Mouse (Mus musculus): ENCODE results near the gene Ankle1. TPM values are rescaled to one million over a fixed set of nuclear protein-coding genes. Genes with fewer than 3 reads are reported as not detected.

Gene Ankle1
- polyA plus RNA-seq, 1 experiment from 2014 or later = 8.8 TPM

DNA sequence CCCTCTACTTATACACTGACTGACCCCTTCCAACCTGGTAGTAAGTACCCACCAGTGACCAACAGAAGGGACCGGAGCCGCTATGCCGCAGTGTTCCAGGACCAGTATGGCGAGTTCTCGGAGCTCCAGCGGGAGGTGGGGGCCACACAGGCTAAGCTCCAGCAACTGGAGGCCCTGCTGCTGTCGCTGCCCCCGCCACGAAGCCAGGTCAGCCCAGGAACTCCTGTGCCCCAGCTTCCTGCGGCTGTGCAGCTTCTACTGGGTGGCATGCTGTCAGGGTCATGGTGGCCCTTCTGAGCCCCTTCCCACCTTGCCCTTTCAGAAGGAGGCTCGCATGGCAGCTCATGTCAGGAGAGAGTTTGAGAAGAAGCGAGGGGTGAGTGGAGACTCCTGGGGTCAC is 33.4 kb upstream of the Ankle1 start:
- no peaks in the 10 kb centered on the region for H3K27me3 ChIP-seq (replicated peaks; ENCODE audit: control insufficient read depth, insufficient read depth, low read length)
- H3K9ac ChIP-seq (ENCODE audit: low read depth, low read length) = no peak overlapping the region
- H3K4me1 ChIP-seq (ENCODE audit: control insufficient read depth, insufficient read depth, low read depth, low read length) = peaks cover 27% of the 10 kb centered on the region
- no peaks in the 10 kb centered on the region for H3K9me3 ChIP-seq (ENCODE audit: control insufficient read depth, low read length)
- H3K4me3 ChIP-seq (ENCODE audit: low read length) = no peak overlapping the region
- H3K4me2 ChIP-seq (ENCODE audit: low read length) = no peak overlapping the region
- no peak for ATAC-seq
- H3K36me3 ChIP-seq (ENCODE audit: control insufficient read depth, insufficient read depth, low read length) = peaks cover 19% of the 10 kb centered on the region
- H3K27ac ChIP-seq (ENCODE audit: low read depth, low read length) = no peak overlapping the region
- WGBS = 87% methylated on average over 12 of the region's 12 CpGs

DNA sequence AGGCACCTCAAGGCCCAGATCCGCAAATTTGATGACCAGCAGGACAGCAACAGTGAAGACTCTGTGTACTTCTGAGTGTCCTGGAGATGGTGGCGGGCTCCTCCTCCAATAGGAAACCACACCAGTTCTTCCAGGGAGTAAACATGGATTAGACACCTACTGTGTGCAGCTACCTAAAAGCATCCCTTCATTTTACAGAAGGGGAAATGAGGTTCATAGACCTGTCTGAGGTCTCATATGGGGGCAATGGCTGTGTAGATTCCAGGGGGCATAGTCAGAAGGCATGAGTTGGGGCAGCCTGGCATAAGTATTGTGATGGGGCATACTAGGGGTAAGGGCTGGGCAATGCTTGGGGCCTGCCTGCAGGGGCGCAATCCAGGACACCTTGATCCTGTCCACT is 32.8 kb upstream of the Ankle1 start:
- no peak overlapping the region for H3K4me2 ChIP-seq (ENCODE audit: low read length)
- no peak overlapping the region for H3K27ac ChIP-seq (ENCODE audit: low read depth, low read length)
- H3K4me1 ChIP-seq (ENCODE audit: control insufficient read depth, insufficient read depth, low read depth, low read length) = peaks cover 23% of the 10 kb centered on the region
- peaks cover 21% of the 10 kb centered on the region for H3K36me3 ChIP-seq (ENCODE audit: control insufficient read depth, insufficient read depth, low read length)
- H3K9ac ChIP-seq (ENCODE audit: low read depth, low read length) = no peak overlapping the region
- H3K27me3 ChIP-seq (replicated peaks; ENCODE audit: control insufficient read depth, insufficient read depth, low read length) = no peaks in the 10 kb centered on the region
- ATAC-seq = no peak
- H3K9me3 ChIP-seq (ENCODE audit: control insufficient read depth, low read length) = no peaks in the 10 kb centered on the region
- 97% methylated on average over 3 of the region's 3 CpGs for WGBS
- H3K4me3 ChIP-seq (ENCODE audit: low read length) = no peak overlapping the region

DNA sequence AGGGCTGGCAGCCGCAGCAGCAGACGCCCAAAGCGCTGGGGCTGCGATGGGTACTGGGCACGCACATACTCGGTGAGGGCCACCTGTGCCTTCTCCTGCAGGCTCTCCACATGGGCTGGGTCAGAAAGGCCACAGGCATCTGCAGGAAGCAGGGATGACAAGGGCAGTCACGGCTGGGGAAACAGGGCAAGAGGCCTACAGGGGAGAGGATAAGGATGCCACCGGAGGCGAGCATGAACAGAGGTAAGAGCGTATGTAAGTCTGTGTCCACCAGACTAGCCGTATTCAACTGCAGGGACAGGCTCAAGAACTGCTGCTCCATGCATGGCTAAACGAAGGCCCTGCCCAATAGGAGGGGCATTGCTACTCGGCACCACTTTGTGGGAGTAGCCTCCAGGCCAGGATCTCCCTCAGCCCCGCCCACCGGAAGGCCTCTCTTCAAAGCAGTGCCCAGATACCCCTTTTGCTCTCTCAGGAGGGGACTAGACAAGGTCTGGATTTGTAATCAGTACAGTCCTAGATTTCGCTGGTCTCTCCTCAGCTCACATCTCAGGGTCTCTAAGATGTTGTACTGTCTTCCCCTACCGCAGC is 31.1 kb upstream of the Ankle1 start:
- Histone ChIP-seq H3K9ac (ENCODE audit: low read depth, low read length) (no peak overlapping the region), H3K36me3 (ENCODE audit: control insufficient read depth, insufficient read depth, low read length) (peaks cover 14% of the 10 kb centered on the region), H3K4me3 (ENCODE audit: low read length) (no peak overlapping the region), H3K4me1 (ENCODE audit: control insufficient read depth, insufficient read depth, low read depth, low read length) (peaks cover 35% of the 10 kb centered on the region), H3K9me3 (ENCODE audit: control insufficient read depth, low read length) (no peaks in the 10 kb centered on the region), H3K4me2 (ENCODE audit: low read length) (no peak overlapping the region), H3K27me3 (replicated peaks; ENCODE audit: control insufficient read depth, insufficient read depth, low read length) (no peaks in the 10 kb centered on the region), H3K27ac (ENCODE audit: low read depth, low read length) (no peak overlapping the region)
- 80% methylated on average over 17 of the region's 17 CpGs for WGBS
- no peak for ATAC-seq

DNA sequence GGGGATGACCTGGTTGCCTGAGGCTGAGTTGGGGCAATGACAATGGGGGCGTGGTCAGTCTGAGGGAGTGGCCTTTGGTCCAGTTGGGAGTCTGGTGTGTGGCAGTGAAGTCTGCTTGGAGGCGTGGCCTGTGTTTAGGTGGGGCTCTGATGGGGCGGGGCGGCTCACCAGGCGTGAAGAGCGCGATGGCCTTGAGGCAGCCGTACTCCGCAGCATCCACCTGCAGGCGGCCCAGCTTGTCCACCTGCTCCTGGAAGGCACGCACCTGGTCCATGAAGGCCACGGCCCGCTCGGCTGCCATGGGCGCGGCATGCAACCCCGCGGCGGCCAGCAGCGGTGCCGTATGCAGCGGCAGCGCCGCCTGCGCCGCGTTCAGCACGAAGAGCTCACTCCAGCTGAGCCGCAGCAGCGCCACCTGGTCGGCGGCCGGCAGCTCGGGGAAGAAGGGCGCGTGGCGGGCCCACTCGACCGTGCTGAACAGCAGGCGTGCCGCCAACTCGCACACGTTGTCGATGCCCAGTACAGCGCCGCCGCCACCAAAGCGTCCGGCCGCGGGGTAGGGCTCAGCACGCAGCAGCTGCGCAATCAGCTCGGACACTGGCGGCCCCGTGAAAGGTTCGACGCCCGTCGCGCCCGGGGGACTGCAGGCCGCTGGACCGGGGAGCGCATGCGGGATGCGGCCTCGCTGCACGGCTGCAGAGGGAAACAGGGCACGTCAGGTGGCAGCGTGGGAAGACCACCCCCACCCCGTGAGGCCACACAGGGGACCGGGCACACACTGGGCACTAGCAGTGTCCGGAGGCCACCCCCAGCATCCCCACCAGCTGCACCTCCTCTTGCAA is 30.0 kb upstream of the Ankle1 start:
- Histone ChIP-seq H3K27me3 (replicated peaks; ENCODE audit: control insufficient read depth, insufficient read depth, low read length) (no peaks in the 10 kb centered on the region), H3K27ac (ENCODE audit: low read depth, low read length) (peak overlapping the region; percentile 79), H3K9me3 (ENCODE audit: control insufficient read depth, low read length) (no peaks in the 10 kb centered on the region), H3K4me1 (ENCODE audit: control insufficient read depth, insufficient read depth, low read depth, low read length) (peaks cover 41% of the 10 kb centered on the region), H3K36me3 (ENCODE audit: control insufficient read depth, insufficient read depth, low read length) (peaks cover 13% of the 10 kb centered on the region; the same call in 1 of the 2 replicates), H3K9ac (ENCODE audit: low read depth, low read length) (peak overlapping the region; percentile 70), H3K4me2 (ENCODE audit: low read length) (peak overlapping the region; percentile 63), H3K4me3 (ENCODE audit: low read length) (peak overlapping the region; percentile 43)
- ATAC-seq = peak; percentile 2; the same call in 1 of the 2 replicates
- 5% methylated on average over 49 of the region's 74 CpGs for WGBS

DNA sequence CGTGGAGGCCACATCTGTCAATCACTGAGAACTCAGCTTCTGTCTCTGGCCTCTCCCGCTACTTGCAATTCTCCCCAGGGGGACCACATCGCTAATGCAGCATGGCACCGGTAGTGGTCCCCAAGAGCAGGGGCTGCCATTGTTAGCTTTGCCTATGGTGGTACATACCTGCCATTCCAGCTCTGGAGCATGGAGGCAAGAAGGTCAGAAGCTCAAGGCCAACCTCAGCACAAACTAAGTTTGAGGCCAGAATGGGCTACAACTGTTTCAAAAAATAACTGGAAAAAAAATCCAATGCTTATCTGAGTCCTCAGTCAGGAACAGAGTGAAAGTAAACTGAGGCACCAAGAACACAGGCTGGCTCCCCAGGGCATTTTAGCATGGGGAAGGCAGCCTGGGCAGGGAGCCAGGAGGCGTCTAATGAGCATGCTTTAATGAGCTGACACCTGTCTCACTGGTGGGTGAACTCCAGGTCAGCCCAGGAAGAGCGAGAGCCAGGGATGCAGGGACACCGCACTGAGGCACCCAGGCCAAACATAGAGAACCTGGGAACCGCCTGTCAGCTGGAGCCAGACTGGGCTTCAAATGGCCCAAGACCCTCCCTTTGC is 29.3 kb upstream of the Ankle1 start:
- 25% methylated on average over 8 of the region's 8 CpGs for WGBS
- peak overlapping the region; percentile 43 for H3K4me3 ChIP-seq (ENCODE audit: low read length)
- H3K9ac ChIP-seq (ENCODE audit: low read depth, low read length) = peak overlapping the region; percentile 70
- H3K27ac ChIP-seq (ENCODE audit: low read depth, low read length) = peak overlapping the region; percentile 79; the same call in 1 of the 2 replicates
- H3K9me3 ChIP-seq (ENCODE audit: control insufficient read depth, low read length) = no peaks in the 10 kb centered on the region
- no peak for ATAC-seq
- peaks cover 13% of the 10 kb centered on the region; the same call in 1 of the 2 replicates for H3K36me3 ChIP-seq (ENCODE audit: control insufficient read depth, insufficient read depth, low read length)
- H3K4me2 ChIP-seq (ENCODE audit: low read length) = peak overlapping the region; percentile 63
- peaks cover 43% of the 10 kb centered on the region for H3K4me1 ChIP-seq (ENCODE audit: control insufficient read depth, insufficient read depth, low read depth, low read length)
- H3K27me3 ChIP-seq (replicated peaks; ENCODE audit: control insufficient read depth, insufficient read depth, low read length) = no peaks in the 10 kb centered on the region

DNA sequence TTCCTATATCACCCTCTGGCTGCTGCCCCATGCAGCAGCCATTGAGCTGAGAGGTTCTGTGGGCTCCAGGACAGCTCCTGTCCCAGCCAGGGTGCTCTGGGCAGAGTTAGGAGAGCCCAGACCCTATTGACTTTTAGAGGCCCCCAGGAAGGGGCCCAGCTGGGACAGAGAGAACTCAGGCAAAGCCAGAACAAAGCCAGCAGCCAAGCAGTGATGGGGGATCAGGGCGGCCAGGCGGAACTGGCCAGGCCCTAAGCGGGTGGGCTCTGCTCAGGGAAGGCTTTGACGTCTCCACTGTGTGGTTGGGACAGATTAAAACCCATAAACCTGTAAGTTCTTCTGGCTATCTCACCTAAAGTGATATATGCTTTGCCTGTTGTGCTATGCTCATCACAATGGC is 26.8 kb upstream of the Ankle1 start:
- Histone ChIP-seq H3K4me1 (ENCODE audit: control insufficient read depth, insufficient read depth, low read depth, low read length) (peaks cover 50% of the 10 kb centered on the region), H3K4me2 (ENCODE audit: low read length) (peak overlapping the region; percentile 100), H3K36me3 (ENCODE audit: control insufficient read depth, insufficient read depth, low read length) (peaks cover 9% of the 10 kb centered on the region; the same call in 1 of the 2 replicates), H3K9ac (ENCODE audit: low read depth, low read length) (peak overlapping the region; percentile 38; the same call in 1 of the 2 replicates), H3K4me3 (ENCODE audit: low read length) (no peak overlapping the region; the same call in 1 of the 2 replicates), H3K27me3 (replicated peaks; ENCODE audit: control insufficient read depth, insufficient read depth, low read length) (no peaks in the 10 kb centered on the region), H3K9me3 (ENCODE audit: control insufficient read depth, low read length) (no peaks in the 10 kb centered on the region), H3K27ac (ENCODE audit: low read depth, low read length) (no peak overlapping the region)
- ATAC-seq = no peak
- WGBS = 42% methylated on average over 4 of the region's 4 CpGs

DNA sequence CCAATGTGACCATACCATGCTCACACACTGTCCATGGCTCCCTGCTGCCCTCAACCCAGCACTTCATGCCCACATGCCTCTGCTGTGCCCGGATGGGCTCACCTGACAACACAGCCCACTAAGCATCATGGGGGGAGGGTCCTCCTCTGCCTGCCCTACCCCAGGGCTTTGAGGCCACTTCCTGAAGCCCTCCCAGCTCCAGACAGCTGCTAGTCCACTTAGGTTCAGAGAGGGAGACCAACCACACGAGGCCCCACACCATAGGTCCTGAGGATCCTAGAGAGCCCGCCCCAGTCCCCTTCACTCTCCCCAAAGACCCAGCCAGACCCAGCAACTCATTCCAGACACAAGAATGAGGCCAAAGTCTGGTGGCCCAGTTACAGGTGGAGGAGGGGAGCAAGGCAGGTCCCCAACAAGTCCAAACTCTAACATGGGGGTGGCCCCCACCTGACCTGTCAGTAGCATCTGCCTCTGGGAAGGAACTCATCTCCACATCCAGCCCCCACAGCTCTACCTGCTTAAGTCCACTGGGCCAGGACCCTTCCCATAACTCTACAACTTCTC is 26.2 kb upstream of the Ankle1 start:
- no peaks in the 10 kb centered on the region for H3K9me3 ChIP-seq (ENCODE audit: control insufficient read depth, low read length)
- H3K4me1 ChIP-seq (ENCODE audit: control insufficient read depth, insufficient read depth, low read depth, low read length) = peaks cover 50% of the 10 kb centered on the region
- H3K36me3 ChIP-seq (ENCODE audit: control insufficient read depth, insufficient read depth, low read length) = peaks cover 5% of the 10 kb centered on the region; the same call in 1 of the 2 replicates
- 38% methylated on average over 3 of the region's 3 CpGs for WGBS
- no peak for ATAC-seq
- no peak overlapping the region for H3K27ac ChIP-seq (ENCODE audit: low read depth, low read length)
- no peaks in the 10 kb centered on the region for H3K27me3 ChIP-seq (replicated peaks; ENCODE audit: control insufficient read depth, insufficient read depth, low read length)
- peak overlapping the region; percentile 88 for H3K9ac ChIP-seq (ENCODE audit: low read depth, low read length)
- H3K4me3 ChIP-seq (ENCODE audit: low read length) = peak overlapping the region; percentile 83
- peak overlapping the region; percentile 100 for H3K4me2 ChIP-seq (ENCODE audit: low read length)

DNA sequence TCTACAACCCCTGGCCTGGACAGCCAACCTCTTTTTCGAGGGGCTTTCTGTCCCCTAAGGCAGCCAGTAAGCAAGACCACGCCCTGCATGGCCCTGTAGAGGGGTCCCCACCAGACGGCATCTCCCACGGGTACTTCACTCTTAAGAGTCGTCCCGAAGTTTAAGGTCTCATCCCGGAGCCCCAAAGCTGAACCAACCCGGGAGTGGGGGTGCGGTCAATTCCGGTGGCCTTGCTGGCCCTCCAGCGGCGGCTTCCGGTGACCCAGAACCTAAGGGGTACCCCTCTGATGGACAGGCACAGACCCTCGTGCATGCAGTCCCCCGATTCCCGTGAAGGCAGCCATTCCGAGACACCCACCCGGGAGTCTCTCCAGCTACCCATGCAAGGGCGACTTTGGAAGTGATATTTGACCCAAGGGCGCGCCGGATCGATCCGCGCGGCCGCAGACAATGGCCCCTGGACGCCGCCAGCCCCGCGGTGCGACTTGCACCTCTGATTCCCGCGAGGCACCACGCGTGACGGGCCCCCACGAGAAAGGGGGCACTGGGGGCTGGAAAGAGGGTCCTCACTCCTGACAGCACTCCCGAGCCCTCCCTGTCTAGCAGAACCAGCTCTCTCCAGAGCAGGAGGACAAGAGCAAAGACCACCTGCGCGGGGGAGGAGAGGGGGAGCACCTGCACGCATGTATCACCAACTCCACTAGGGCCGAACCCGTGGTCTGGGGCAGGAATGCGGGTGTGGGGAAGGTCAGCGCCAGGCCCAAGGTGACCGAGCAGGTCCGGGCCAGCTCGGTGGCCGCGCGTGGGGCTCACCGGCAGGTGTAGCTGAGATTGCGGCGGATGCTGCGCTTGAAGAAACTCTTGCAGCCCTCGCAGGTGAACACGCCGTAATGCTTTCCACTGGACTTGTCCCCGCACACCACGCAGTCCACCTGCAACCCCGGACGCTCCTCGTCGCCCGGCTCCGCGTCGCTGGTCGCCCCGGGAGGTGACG is 25.3 kb upstream of the Ankle1 start:
- ATAC-seq = no peak; the same call in 1 of the 2 replicates
- WGBS = under 1% methylated on average over 71 of the region's 72 CpGs

More for the DNA sequence above, 25.3 kb upstream of the Ankle1 start:
- peak overlapping the region; percentile 83 for H3K4me3 ChIP-seq (ENCODE audit: low read length)
- peak overlapping the region; percentile 88 for H3K9ac ChIP-seq (ENCODE audit: low read depth, low read length)
- H3K4me2 ChIP-seq (ENCODE audit: low read length) = peak overlapping the region; percentile 100
- H3K9me3 ChIP-seq (ENCODE audit: control insufficient read depth, low read length) = no peaks in the 10 kb centered on the region
- H3K36me3 ChIP-seq (ENCODE audit: control insufficient read depth, insufficient read depth, low read length) = peaks cover 3% of the 10 kb centered on the region; the same call in 1 of the 2 replicates
- peaks cover 48% of the 10 kb centered on the region for H3K4me1 ChIP-seq (ENCODE audit: control insufficient read depth, insufficient read depth, low read depth, low read length)
- H3K27me3 ChIP-seq (replicated peaks; ENCODE audit: control insufficient read depth, insufficient read depth, low read length) = no peaks in the 10 kb centered on the region
- no peak overlapping the region for H3K27ac ChIP-seq (ENCODE audit: low read depth, low read length)
